Mouse (Mus musculus) adrenal gland, postnatal 25 days (tissue): ENCODE measurements around the gene Hid1. TPM values are rescaled to one million over a fixed set of nuclear protein-coding genes. Genes with fewer than 3 reads are reported as not detected.

Experiments
- DNase-seq: peaks from one replicate; pipeline ENCODE4 v3.0.0; 2021; ENCODE audit warnings: mixed read lengths
- total RNA-seq: library from RNA; stranded (reverse); gene quantifications from 2 replicates; pipeline ENCODE4 v1.2.3, GENCODE M21; 2021

Gene Hid1
- total RNA-seq, 1 experiment from 2014 or later: 13.2 TPM

DNA sequence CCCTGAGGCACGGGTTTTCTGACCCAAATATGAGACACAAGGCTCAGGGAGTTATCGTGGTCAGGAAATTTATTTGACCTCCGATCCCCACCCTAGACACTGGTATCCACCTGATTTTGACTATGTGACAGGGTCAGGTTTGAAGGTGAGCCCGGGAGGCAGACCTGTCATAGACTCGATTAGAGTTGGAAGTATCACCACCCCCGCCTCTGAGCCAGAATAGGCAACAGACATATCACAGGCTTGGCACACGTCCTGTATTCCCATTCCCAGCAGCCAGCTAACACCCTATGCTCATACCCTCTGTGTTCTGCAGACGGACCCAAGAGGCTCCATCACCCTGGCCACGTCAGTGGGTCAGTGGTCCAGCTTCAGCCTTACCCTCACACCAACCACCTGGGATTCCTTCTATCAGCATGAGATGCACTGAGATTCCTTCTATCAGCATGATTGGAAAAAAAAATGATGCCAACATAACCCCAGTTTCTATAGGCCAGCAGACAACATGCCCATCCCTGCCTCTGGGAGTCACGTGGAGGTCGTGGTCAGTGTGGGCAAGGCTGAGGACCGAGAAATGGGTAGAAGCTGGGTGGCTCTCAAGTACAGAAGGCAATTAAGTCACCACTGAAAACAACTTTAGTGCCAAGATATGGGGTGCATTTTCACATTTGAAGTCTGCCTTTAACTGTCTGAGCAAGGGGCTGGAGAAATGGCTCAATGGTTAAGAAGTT lies 7.3 kb upstream of the Hid1 start:
- DNase-seq: peak; percentile 44

- DNase-seq: peak; percentile 77
These were observed 6.5 kb upstream of the Hid1 start for GRCm38 (mm10) chr11:115373805-115374694.

DNA sequence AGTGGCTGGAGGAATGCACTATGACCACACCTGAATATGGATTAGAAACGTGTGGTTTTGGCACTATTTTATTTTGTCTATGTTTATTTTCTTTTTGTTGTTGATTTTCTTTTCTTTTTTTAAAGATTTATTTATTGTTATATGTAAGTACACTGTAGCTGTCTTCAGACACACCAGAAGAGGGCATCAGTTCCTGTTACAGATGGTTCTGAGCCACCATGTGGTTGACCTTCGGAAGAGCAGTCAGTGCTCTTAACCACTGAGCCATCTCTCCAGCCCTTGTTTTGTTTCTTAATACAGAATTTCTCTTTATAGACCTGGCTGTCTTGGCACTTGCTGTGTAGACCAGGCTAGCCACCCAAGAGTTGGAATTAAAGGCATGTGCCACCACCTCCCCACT lies 5.2 kb upstream of the Hid1 start:
- DNase-seq: no peak

DNA sequence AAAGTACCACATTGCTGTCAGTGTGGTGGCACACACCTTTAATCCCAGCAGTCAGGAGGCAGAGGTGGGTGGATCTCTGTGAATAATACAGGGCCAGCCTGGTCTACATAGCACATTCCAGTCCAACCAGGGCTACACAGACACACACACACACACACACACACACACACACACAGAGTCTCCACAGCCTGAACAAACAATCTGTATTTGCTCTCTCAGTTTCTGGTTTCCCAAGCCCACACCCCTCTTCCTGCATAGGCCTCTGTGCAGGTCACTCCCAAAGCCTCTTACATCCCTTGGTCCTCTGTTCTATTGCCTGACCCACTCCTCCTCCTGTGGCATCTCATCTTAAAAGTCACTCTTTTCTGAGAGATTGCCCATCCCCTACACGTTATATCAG lies 4.5 kb upstream of the Hid1 start:
- no peak for DNase-seq

DNA sequence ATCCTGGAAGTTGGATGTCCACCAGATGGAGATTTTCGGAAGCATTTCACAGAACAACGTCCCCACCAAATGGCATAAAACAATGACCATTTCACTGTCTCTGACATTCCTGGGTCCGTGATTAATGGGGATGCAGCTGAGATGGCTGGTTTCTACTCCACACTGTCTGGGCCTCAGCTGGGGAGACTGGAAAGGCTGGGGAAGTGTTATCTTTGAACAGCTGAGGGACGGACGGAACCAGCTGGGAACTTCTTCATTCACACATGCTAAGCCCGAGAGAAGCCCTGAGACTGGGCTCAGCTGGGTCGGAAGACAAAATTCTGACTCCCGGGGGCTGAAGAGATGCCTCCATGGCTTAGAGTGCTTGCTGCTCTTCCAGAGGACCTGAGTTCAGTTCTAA lies 3.8 kb upstream of the Hid1 start:
- no peak for DNase-seq

DNA sequence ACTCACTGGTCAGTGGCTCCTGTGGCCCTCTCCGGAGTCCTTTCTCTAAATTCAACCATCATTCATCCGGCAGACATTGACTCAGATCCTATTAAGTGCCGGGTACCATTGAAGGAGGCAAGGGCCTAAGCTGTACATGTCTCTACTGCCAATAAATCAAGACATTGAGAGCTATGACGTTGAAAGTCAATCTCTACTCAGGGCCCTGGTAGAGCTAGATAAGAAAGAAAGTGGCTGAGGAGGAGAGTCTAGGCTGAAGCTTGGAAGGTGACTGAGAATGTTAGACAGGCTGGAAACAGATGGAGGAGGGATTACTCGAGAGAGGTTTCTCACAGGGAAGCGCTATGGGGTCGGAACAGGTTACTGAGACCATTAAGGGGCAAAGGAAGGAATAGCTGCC lies 2.8 kb upstream of the Hid1 start:
- DNase-seq: no peak

DNA sequence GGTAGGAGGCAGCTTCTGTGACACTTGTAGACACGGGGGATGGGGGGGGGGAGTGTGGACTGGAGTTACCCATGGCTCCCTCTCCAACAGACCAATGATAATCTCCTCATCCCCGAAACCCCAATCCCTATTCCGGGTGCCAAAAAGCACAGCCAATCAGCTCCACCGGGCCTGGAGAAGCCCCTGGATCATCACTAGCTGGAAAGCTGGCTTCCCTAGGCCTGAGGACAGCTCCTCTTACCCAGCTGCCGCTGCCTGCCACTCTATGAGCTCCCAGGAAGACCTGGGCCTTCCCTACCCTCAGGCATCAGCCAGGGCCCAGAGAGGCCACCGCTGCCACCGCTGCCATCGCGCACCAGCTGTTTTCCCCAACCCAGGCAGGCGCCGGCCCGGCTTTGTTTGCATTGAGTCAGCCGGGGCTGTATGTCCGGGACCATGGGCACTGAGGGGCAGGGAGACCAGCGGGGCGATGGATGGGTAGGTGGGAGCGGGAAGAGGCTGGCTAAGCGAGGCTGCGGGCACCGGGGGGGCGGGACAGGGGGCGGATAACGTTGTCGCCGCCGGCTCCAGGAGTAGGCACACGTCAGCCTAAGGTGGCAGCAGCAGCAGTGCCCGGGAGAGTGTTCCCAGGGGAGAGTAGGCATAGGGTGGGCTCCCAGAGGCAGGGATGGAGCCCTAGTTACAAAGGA lies 706 bp downstream of the Hid1 start:
- no peak for DNase-seq

GRCm38 (mm10) chr11:115366039-115366705 lies 1.4 kb downstream of the Hid1 start:
- DNase-seq: no peak

GRCm38 (mm10) chr11:115364136-115364535 lies 3.4 kb downstream of the Hid1 start:
- DNase-seq: no peak

DNA sequence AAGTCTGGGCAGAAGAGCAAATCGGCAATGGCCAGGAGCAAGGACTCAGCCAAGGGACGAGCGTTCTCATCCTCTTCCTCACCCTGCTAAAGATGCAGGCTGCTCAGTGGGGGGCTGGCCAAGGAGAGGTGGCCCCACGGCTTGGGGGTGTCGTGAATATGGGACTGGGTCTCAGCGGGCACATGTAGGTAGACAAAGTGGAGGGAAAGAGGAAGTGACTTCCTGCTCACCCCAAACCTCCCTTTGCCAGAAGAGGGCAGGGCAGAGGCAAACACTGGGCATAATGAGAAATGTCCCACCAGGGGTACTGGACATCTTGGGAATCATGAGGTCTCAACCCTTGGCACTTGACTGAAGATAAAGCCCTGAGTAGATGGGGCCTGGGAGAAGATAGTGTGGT lies 7.8 kb downstream of the Hid1 start:
- DNase-seq: no peak

GRCm38 (mm10) chr11:115359293-115359692 lies 8.3 kb downstream of the Hid1 start:
- no peak for DNase-seq

GRCm38 (mm10) chr11:115358468-115358867 lies 9.1 kb downstream of the Hid1 start:
- peak; percentile 75 for DNase-seq

GRCm38 (mm10) chr11:115354183-115354582 lies 13.4 kb downstream of the Hid1 start:
- peak; percentile 77 for DNase-seq

DNA sequence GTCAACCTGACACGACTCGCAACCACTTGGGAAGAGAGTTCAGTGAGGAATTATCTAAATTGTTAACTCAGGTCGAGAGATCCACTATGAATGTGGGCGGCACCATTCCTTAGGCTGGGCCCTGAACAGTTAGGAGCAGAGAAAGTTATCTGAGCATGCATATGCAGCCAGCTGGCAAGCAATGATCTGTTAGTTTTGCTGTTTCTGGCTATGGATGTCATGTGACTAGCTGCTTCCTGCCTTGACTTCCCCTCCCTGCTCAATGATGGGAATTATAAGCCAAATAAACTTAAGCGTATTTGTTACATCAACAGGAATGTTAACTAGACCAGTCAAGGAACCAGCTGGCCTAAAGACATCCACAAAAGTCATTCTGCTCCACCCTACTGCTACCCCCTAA lies 14.2 kb downstream of the Hid1 start:
- no peak for DNase-seq

- no peak for DNase-seq
These were observed 17.6 kb downstream of the Hid1 start for GRCm38 (mm10) chr11:115349976-115350375.

DNA sequence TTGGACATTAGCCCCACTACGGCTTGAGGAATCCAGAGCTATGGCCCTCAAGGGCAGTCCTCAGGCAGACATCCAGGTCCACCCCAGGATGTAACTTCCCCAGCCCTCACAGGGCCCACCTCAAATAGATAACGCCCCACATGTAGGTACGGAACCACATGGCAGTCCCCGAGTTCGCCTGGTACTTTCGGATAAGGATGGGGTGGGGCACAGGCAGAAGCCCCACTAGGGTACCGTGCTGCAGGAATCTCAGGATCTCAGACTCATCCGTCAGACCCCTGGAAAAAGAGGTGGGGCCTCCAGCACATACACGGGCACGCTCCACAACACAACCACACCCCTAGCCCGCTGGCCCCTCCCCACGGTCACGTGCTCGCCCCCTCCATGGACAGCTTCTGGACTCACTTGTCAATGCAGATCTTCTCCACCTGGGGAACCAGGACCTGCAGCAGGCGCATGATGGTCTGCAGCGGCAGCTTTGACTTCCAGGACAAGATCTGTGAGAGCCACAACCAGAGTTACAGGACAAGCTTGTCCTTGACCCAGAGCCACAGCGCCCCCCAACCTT lies 18.8 kb downstream of the Hid1 start:
- DNase-seq: no peak

- no peak for DNase-seq
These were observed 22.0 kb downstream of the Hid1 start for GRCm38 (mm10) chr11:115345515-115345914.

GRCm38 (mm10) chr11:115344967-115345366 lies 22.6 kb downstream of the Hid1 start:
- DNase-seq: no peak

GRCm38 (mm10) chr11:115341866-115342265 lies 25.7 kb downstream of the Hid1 start:
- no peak for DNase-seq

DNA sequence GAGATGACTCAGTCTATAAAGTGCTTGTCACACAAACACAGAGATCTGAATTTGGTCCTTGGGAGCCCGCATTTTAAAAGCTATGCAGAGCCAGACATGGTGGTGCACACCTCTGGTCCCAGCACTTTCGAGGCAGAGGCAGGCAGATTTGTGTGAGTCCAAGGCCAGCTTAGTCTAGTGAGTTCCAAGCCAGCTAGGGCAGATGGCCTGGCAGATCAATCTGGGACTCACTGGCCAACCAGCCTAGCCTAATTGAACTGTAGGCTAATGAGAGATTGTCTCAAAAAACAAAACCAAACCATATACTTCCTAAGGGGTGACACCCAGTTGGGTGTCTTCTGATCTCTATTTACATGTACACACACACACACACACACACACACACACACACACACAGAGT lies 26.3 kb downstream of the Hid1 start:
- DNase-seq: no peak

GRCm38 (mm10) chr11:115337826-115338225 lies 29.7 kb downstream of the Hid1 start:
- DNase-seq: no peak

DNA sequence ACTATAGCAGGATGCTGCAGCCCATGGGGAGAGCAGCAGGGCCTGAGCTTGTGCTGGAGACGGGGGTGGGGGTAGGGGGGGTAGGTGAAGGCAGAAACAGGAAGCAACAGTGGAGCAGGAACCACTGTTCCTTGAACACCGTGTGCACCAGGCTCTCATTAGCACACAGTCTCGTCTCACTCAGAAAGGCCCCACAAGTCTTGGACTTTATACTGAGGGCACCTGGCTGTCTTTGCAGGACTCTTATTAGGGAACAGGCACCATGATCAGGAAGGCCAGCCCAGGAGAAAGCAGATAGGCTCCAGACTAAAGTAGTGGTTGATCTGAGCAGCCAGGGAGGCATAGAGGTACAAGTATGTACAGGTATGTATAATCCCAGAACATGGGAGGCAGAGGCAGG lies 30.2 kb downstream of the Hid1 start:
- no peak for DNase-seq
